Mouse (Mus musculus): Measurements from ENCODE around the gene Gm5483. TPM values are rescaled to one million over a fixed set of nuclear protein-coding genes. Genes with fewer than 3 reads are reported as not detected.
"Not testable (repeated sequence)": the region's sequence is repeated elsewhere in the genome, so short reads cannot be mapped to it uniquely, and the experiment has no call there.

Gene Gm5483
- not detected in 2 replicates for polyA plus RNA-seq (2016; fragmentation: Nextera tagmentation; extraction: Ambion mirVana)

GRCm38 (mm10) chr16:36183912-36184311 is at the start of gene Gm5483:
Gene Gm5483 (plus strand): TSS chr16:36184212.
- H3K27ac ChIP-seq; H3K4me3 ChIP-seq; H3K9me3 ChIP-seq (replicated peaks); H3K4me1 ChIP-seq; DNase-seq (ENCODE audit: low spot score); H3K27me3 ChIP-seq (ENCODE audit: low read depth, poor library complexity, severe bottlenecking); H3K36me3 ChIP-seq: not testable (repeated sequence)
- 81% methylated on average over 4 of the region's 4 CpGs for WGBS

- Histone ChIP-seq H3K27me3 (ENCODE audit: low read depth, poor library complexity, severe bottlenecking) (no peaks in the 10 kb centered on the region), H3K4me3 (no peak overlapping the region), H3K4me1 (no peaks in the 10 kb centered on the region), H3K9me3 (replicated peaks) (no peaks in the 10 kb centered on the region), H3K36me3 (no peaks in the 10 kb centered on the region), H3K27ac (no peak overlapping the region)
- whole genome bisulfite sequencing = 87% methylated on average over 2 of the region's 2 CpGs
- no peak for DNase-seq (ENCODE audit: low spot score)
These were observed 45.8 kb upstream of the Gm5483 start for GRCm38 (mm10) chr16:36138201-36138600.

GRCm38 (mm10) chr16:36156402-36156975 is 27.5 kb upstream of the Gm5483 start, which contains the start of gene Stfa2l1:
Gene Stfa2l1 (plus strand): TSS chr16:36156811.
- H3K36me3 ChIP-seq = no peaks in the 10 kb centered on the region
- no peaks in the 10 kb centered on the region for H3K4me1 ChIP-seq
- no peak within 1 kb of the TSS for H3K4me3 ChIP-seq
- no peaks in the 10 kb centered on the region for H3K27me3 ChIP-seq (ENCODE audit: low read depth, poor library complexity, severe bottlenecking)
- H3K9me3 ChIP-seq (replicated peaks) = no peaks in the 10 kb centered on the region
- DNase-seq (ENCODE audit: low spot score) = no peak
- no peak within 1 kb of the TSS for H3K27ac ChIP-seq

- H3K4me3 ChIP-seq; H3K4me1 ChIP-seq; H3K27ac ChIP-seq; DNase-seq (ENCODE audit: low spot score); H3K36me3 ChIP-seq; H3K9me3 ChIP-seq (replicated peaks); H3K27me3 ChIP-seq (ENCODE audit: low read depth, poor library complexity, severe bottlenecking): not testable (repeated sequence)
- WGBS = 91% methylated on average over 10 of the region's 10 CpGs
These were observed 16.2 kb upstream of the Gm5483 start for GRCm38 (mm10) chr16:36167841-36168240.

GRCm38 (mm10) chr16:36176108-36176507 is 7.9 kb upstream of the Gm5483 start:
- no peaks in the 10 kb centered on the region for H3K4me1 ChIP-seq

GRCm38 (mm10) chr16:36179910-36180309 is 4.1 kb upstream of the Gm5483 start:
- H3K27me3 ChIP-seq (ENCODE audit: low read depth, poor library complexity, severe bottlenecking) = no peaks in the 10 kb centered on the region
- H3K36me3 ChIP-seq = no peaks in the 10 kb centered on the region
- no peak for DNase-seq (ENCODE audit: low spot score)
- no peak overlapping the region for H3K4me3 ChIP-seq
- H3K27ac ChIP-seq = no peak overlapping the region
- no peaks in the 10 kb centered on the region for H3K4me1 ChIP-seq
- 89% methylated on average over 2 of the region's 2 CpGs for WGBS
- no peaks in the 10 kb centered on the region for H3K9me3 ChIP-seq (replicated peaks)

More at GRCm38 (mm10) chr16:36176108-36176507, 7.9 kb upstream of the Gm5483 start:
- Histone ChIP-seq H3K27ac (no peak overlapping the region), H3K27me3 (ENCODE audit: low read depth, poor library complexity, severe bottlenecking) (no peaks in the 10 kb centered on the region), H3K36me3 (no peaks in the 10 kb centered on the region), H3K4me3 (no peak overlapping the region), H3K9me3 (replicated peaks) (no peaks in the 10 kb centered on the region)
- no peak for DNase-seq (ENCODE audit: low spot score)

GRCm38 (mm10) chr16:36199226-36199625 is 15.2 kb downstream of the Gm5483 start:
- no peak overlapping the region for H3K4me3 ChIP-seq
- WGBS = 53% methylated on average over 19 of the region's 19 CpGs

GRCm38 (mm10) chr16:36203846-36204245 is 19.8 kb downstream of the Gm5483 start:
- 92% methylated on average over 5 of the region's 5 CpGs for WGBS
- no peak for DNase-seq (ENCODE audit: low spot score)
- Histone ChIP-seq H3K27ac (no peak overlapping the region), H3K27me3 (ENCODE audit: low read depth, poor library complexity, severe bottlenecking) (no peaks in the 10 kb centered on the region), H3K36me3 (no peaks in the 10 kb centered on the region), H3K9me3 (replicated peaks) (no peaks in the 10 kb centered on the region), H3K4me1 (no peaks in the 10 kb centered on the region), H3K4me3 (no peak overlapping the region)

More at GRCm38 (mm10) chr16:36199226-36199625, 15.2 kb downstream of the Gm5483 start:
- no peak overlapping the region for H3K27ac ChIP-seq
- no peaks in the 10 kb centered on the region for H3K27me3 ChIP-seq (ENCODE audit: low read depth, poor library complexity, severe bottlenecking)
- DNase-seq (ENCODE audit: low spot score) = no peak
- H3K9me3 ChIP-seq (replicated peaks) = no peaks in the 10 kb centered on the region
- no peaks in the 10 kb centered on the region for H3K36me3 ChIP-seq
- H3K4me1 ChIP-seq = no peaks in the 10 kb centered on the region

- H3K36me3 ChIP-seq; H3K4me1 ChIP-seq; H3K27me3 ChIP-seq (ENCODE audit: low read depth, poor library complexity, severe bottlenecking); H3K27ac ChIP-seq; H3K4me3 ChIP-seq; H3K9me3 ChIP-seq (replicated peaks); DNase-seq (ENCODE audit: low spot score): not testable (repeated sequence)
- 38% methylated on average over 2 of the region's 2 CpGs for WGBS
These were observed 21.7 kb downstream of the Gm5483 start for GRCm38 (mm10) chr16:36205684-36206083.

GRCm38 (mm10) chr16:36209967-36210453 is 26.0 kb downstream of the Gm5483 start, which contains the start of gene Gm5416:
Gene Gm5416 (plus strand): TSS chr16:36210403.
- H3K36me3 ChIP-seq = no peaks in the 10 kb centered on the region
- WGBS = 88% methylated on average over 2 of the region's 2 CpGs
- no peaks in the 10 kb centered on the region for H3K4me1 ChIP-seq
- H3K4me3 ChIP-seq = no peak within 1 kb of the TSS
- no peak for DNase-seq (ENCODE audit: low spot score)
- no peaks in the 10 kb centered on the region for H3K27me3 ChIP-seq (ENCODE audit: low read depth, poor library complexity, severe bottlenecking)
- no peaks in the 10 kb centered on the region for H3K9me3 ChIP-seq (replicated peaks)
- H3K27ac ChIP-seq = no peak within 1 kb of the TSS

GRCm38 (mm10) chr16:36221168-36221567 is 37.2 kb downstream of the Gm5483 start, which contains the start of gene 2010005H15Rik:
Gene 2010005H15Rik (plus strand): TSS chr16:36221468.
- DNase-seq (ENCODE audit: low spot score); H3K9me3 ChIP-seq (replicated peaks); H3K27me3 ChIP-seq (ENCODE audit: low read depth, poor library complexity, severe bottlenecking); H3K4me3 ChIP-seq; H3K4me1 ChIP-seq; H3K27ac ChIP-seq; H3K36me3 ChIP-seq: not testable (repeated sequence)
- 95% methylated on average over 7 of the region's 7 CpGs for WGBS
